Comparison of ENCODE assay signal across 15 mouse cellular contexts in the genomic region with DNA sequence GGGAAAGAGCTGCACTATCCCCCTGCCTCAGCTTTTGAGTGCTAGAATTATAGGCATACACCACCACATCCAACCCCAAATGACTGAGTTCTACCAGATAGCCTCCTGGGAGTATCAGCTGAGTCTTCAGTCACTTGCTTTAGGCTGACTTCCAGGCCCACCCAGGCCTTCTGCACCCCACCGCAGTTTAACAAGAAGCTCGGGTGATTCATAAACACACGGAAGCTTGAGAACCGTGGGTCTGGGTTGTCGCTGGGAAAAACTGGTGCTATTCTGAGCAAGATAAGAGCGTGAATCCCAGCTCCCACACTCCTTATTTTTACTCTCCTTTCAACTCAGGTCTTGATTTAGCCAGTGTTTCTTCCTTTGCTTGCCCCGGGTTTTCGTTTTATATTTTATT.
"Had no signal": no experiment of that assay in that cellular context is flagged by ENCODE, and none has a peak within 500 bp of the region (broad histone marks: within the 10 kb centered on the region; RNA-seq: fewer than 3 reads in every experiment).

No protein-coding gene starts in this region.

- H3K27ac ChIP-seq: kidney, embryonic 15.5 days; limb, embryonic 12.5 days; liver, embryonic 13.5 days; lung, embryonic 15.5 days; macrophage; midbrain, embryonic 12.5 days; neural tube, embryonic 13.5 days had no signal

- DNase-seq: kidney, adult 2 months; kidney, postnatal 14 days; liver; liver, embryonic 13.5 days; liver, postnatal 0 days; lung, postnatal 14 days; thymus, adult 18-20 months; thymus, postnatal 14 days had no signal

- H3K4me3 ChIP-seq: kidney, embryonic 15.5 days; limb, embryonic 12.5 days; liver, embryonic 13.5 days; lung, embryonic 15.5 days; megakaryocyte, embryonic 14.5 days; midbrain, embryonic 12.5 days; neural tube, embryonic 13.5 days had no signal

- H3K27me3 ChIP-seq: kidney, embryonic 15.5 days; limb, embryonic 12.5 days; lung, embryonic 15.5 days; midbrain, embryonic 12.5 days; neural tube, embryonic 13.5 days had no signal

- H3K9me3 ChIP-seq: kidney, embryonic 15.5 days; limb, embryonic 12.5 days; liver, embryonic 13.5 days; lung, embryonic 15.5 days; midbrain, embryonic 12.5 days; neural tube, embryonic 13.5 days had no signal

- H3K36me3 ChIP-seq: kidney, embryonic 15.5 days; limb, embryonic 12.5 days; liver, embryonic 13.5 days; lung, embryonic 15.5 days; midbrain, embryonic 12.5 days; neural tube, embryonic 13.5 days had no signal
